Mouse (Mus musculus) thymus, adult 2 months (tissue): ENCODE data around the gene Slc35e4.

Experiments used
- CTCF ChIP-seq: fragments of 200-500 bp; IDR thresholded peaks from 2 replicates; pipeline ENCODE4 v1.5.1; 2012; ENCODE audit warnings: mild to moderate bottlenecking, control low read depth, low read length, moderate library complexity, borderline replicate concordance; ENCODE audit not compliant: control insufficient read depth, poor library complexity, insufficient read depth; ENCODE audit errors: extremely low read depth
- POLR2A ChIP-seq: fragments of 200-500 bp; IDR thresholded peaks from 2 replicates; pipeline ENCODE4 v1.6.1; 2012; ENCODE audit warnings: mild to moderate bottlenecking, low read length, control low read depth, moderate library complexity; ENCODE audit not compliant: control insufficient read depth, poor library complexity, insufficient read depth; ENCODE audit errors: extremely low read depth

- TF ChIP-seq CTCF (no peak), POLR2A (no peak)
Measured at GRCm38 (mm10) chr11:3900296-3900695, 14.2 kb downstream of the Slc35e4 start.
